Mouse (Mus musculus) spleen, postnatal 10 days (tissue): ENCODE measurements at regions not wholly inside any gene's neighbourhood (a gene's known extent, or its start where the extent isn't known, plus 50 kb on each side); places are given as distances from the start of the nearest gene placed in this dataset.

Source experiments
- DNase-seq, 2 experiments: peaks; one replicate each; pipeline ENCODE4 v3.0.0; 2021 to 2022; ENCODE audit warnings: low spot score in 2 of 2

DNA sequence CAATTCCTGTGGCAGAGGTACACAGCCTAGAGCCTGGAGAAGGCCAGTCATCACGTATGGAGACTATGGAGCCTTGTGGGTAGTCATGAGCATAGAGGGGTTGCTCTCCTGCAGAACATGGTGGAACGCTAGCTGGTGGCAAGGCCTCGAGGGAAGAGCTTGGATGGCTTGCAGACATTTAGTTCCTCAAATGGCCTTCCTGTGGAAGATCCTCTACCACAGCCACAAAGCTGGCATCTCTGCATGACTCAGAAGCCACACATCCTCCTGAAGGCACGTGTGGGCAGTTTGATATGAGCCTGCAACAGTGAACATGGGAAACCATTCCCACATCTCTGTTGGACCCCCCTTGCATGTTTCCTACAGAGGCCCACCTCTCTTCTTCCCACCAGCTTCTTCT is 547.9 kb upstream of the Lrrc6 start:
- DNase-seq = no peak

DNA sequence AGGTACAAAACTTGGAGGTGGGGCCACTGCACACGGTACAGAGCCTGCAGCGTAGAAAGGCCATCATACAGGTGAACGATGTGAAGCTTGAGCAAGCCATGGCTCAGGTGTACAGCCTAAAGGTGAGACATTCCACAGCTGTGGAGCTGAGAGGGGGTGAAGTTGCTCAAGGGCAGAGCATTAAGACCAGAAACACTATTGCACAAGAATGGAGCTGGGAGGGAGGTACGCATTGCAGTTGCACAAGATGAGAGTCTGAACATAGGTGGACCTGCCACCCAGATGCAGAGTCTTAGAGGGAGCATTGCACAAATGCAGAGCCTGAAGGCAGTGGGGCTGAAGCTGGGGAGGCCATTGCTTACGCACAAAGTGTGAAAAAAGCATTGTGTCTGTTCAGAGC is 547.4 kb upstream of the Lrrc6 start:
- DNase-seq = no peak

- DNase-seq = no peak
Observed at GRCm38 (mm10) chr15:67045920-67046804, 545.5 kb upstream of the Lrrc6 start.

GRCm38 (mm10) chr15:67045329-67045728 is 544.6 kb upstream of the Lrrc6 start:
- no peak for DNase-seq

- DNase-seq = no peak
Observed at GRCm38 (mm10) chr15:67044806-67045205, 544.1 kb upstream of the Lrrc6 start.

DNA sequence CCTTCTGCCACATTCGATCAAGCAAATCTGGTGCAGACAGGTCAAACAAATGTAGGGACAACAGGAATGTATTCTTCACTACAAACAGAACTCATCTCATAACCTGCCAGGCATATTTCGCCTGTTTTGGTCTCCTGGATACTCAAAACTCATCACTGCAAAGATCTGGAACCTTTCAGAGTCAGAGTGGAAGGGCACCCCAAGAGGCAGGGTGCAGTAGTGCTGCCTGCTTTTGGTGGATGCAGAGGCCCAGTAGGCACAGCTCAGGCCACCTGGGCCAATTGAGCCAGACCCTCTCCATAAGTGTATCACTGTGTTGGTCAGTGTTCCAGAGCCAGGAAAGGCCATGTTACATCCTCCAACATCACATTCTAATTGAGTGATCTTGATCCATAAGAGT is 541.4 kb upstream of the Lrrc6 start:
- peak in 1 of 2 experiments; percentile 61 for DNase-seq

GRCm38 (mm10) chr15:67040229-67040628 is 539.5 kb upstream of the Lrrc6 start:
- no peak for DNase-seq

GRCm38 (mm10) chr15:67039421-67039907 is 538.8 kb upstream of the Lrrc6 start:
- peak; percentile 44 to 68 for DNase-seq

GRCm38 (mm10) chr15:67037647-67038046 is 536.9 kb upstream of the Lrrc6 start:
- no peak for DNase-seq

DNA sequence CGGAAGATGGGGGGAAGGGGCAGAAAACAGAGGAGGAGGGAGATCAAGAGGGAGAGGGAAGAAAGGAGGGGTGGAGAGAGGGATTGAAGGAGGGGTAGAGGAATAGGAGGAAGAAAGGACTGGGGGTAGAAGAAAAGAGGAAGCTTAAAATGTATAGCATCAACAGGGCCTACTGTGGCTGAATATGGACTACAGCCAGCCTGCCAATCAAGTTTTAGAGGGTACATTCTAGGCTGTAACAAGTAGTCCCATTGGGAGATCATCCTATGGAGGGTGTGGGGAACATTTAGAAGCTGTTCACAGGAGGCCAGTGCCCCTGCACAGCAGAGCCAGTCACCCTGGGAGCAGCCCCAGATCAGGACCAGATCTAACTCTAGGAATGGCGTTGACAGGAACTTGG is 535.6 kb upstream of the Lrrc6 start:
- DNase-seq = no peak

GRCm38 (mm10) chr15:67033936-67034335 is 533.2 kb upstream of the Lrrc6 start:
- DNase-seq = no peak

- DNase-seq = no peak
Observed at GRCm38 (mm10) chr15:67031866-67032526, 531.3 kb upstream of the Lrrc6 start.

GRCm38 (mm10) chr15:67030975-67031374 is 530.3 kb upstream of the Lrrc6 start:
- DNase-seq = no peak

DNA sequence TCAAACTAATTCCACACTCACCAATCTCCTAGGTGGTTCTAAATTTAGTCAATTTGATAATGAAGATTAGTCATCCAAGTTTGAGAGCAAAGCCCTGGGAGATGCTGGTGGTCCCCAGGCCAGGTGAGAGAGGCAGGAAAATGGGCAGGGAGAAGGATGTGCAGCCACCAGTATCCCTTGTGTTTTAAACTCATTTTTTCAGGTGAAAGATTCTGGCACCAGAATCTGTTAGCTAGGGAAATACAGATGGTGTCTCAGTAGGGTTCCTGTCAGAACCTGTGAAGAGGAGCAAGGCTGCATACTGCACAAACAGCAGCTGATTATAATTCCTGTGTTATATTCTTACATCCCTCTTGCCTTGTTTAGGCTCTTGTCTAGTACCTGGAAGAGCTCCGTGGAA is 527.5 kb upstream of the Lrrc6 start:
- DNase-seq = no peak

GRCm38 (mm10) chr15:67027751-67028150 is 527.0 kb upstream of the Lrrc6 start:
- no peak for DNase-seq

- no peak for DNase-seq
Observed at GRCm38 (mm10) chr15:67025746-67026145, 525.0 kb upstream of the Lrrc6 start.

GRCm38 (mm10) chr15:67024386-67024785 is 523.7 kb upstream of the Lrrc6 start:
- no peak for DNase-seq

GRCm38 (mm10) chr15:67023081-67023480 is 522.4 kb upstream of the Lrrc6 start:
- DNase-seq = no peak

DNA sequence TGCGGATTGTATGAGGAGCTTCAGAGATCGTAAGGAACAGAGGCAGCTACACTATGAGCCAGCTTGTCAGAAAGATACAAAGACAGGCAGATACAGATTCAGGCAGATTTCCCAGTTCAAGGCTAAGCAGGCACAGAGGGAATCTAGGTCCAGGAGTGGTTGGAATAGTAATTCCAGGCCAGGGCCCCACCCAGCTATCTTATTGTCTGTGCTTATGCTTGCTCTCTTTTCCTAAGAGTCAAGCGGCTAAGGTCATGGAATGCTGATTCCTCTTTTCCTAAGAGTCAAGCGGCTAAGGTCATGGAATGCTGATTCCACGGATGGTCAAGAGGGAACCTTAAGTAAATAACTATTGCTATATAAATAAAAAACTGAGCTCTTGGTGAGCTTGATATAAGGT is 520.7 kb upstream of the Lrrc6 start:
- no peak for DNase-seq

DNA sequence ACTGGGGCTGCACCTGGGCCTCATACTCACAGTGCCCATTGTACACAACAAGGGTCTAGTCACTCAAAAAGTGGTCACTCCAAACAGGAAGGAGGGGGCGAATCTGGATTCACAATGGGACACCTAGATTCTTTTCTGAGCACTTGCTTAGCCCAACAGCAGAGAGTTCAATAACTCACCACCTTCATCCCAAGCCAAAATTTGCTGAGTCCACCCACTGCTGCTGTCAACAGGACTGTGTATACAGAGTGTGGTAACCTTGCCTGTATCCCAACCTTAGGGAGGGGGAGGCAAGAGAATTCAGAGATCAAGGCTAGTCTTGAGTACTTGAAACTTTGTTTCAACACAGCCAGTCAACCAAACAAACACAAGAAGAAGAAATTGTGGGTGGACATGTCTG is 519.2 kb upstream of the Lrrc6 start:
- no peak for DNase-seq

DNA sequence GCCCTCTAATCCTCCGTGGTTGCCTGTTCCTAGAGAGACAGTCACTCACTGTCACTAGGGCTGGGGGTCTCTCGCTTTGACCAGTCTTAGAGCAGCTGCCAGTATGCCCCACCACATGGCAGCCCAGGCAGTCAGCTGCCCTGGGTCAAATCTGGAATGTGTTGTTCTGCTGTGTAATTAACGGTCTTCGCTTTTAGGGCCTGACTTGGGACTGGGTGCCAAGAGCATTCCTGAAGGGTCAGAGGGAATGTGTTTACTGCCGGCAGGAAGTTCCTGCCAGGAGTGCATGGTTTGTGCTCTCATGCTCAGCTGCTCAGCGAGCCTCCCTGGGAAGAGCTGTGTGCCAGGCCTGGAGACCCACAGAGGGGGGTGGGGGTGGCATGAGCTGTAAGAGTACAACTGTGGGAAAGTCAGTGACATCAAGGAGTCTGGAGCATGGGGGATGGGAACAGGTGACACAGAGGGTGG is 518.5 kb upstream of the Lrrc6 start:
- DNase-seq = no peak
